Mouse (Mus musculus): ENCODE data around the gene Olfr804. TPM values are rescaled to one million over a fixed set of nuclear protein-coding genes. Genes with fewer than 3 reads are reported as not detected.

The Olfr804 gene
- not detected for total RNA-seq (2021)

- DNase-seq = no peak
Measured at GRCm38 (mm10) chr10:129702910-129703309, at the start of gene Olfr804. Gene Olfr804, plus strand, starts transcription at chr10:129703210.

- DNase-seq = no peak
Measured at GRCm38 (mm10) chr10:129657394-129657793, 45.6 kb upstream of the Olfr804 start, which contains the start of gene Olfr800. Gene Olfr800, plus strand, starts transcription at chr10:129657694.

- no peak for DNase-seq
Measured at GRCm38 (mm10) chr10:129673765-129674164, 29.2 kb upstream of the Olfr804 start, which contains the start of gene Olfr801. Gene Olfr801, minus strand, starts transcription at chr10:129673865.

- DNase-seq = no peak
Measured at GRCm38 (mm10) chr10:129688069-129688468, 14.9 kb upstream of the Olfr804 start, which contains the start of gene Olfr802. Gene Olfr802, minus strand, starts transcription at chr10:129688169.

GRCm38 (mm10) chr10:129694186-129694585, 8.8 kb upstream of the Olfr804 start, which contains the start of gene Olfr803:
Gene Olfr803, minus strand, starts transcription at chr10:129694286.
- DNase-seq = no peak

- DNase-seq = no peak
Measured at GRCm38 (mm10) chr10:129729275-129729674, 26.3 kb downstream of the Olfr804 start, which contains the start of gene Olfr805. Gene Olfr805, minus strand, starts transcription at chr10:129729375.

- DNase-seq = no peak
Measured at GRCm38 (mm10) chr10:129741821-129742220, 38.8 kb downstream of the Olfr804 start, which contains the start of gene Olfr806. Gene Olfr806, minus strand, starts transcription at chr10:129741921.

GRCm38 (mm10) chr10:129757693-129758092, 54.7 kb downstream of the Olfr804 start, which contains the start of gene Olfr807:
Gene Olfr807, minus strand, starts transcription at chr10:129757793.
- no peak for DNase-seq

Small RNA genes lying within 50 kb of the gene (microRNA-seq; reads per million reads assigned to microRNA genes)
- 0 reads per million in 2 experiments for gene Gm24485

Other genes starting within 250 kb of the Olfr804 start
- gene Olfr787, start 241.3 kb upstream of the Olfr804 start, total RNA-seq (2021) = not detected
- not detected for gene Olfr788, start 232.2 kb upstream of the Olfr804 start, total RNA-seq (2021)
- not detected for gene Olfr789, start 218.5 kb upstream of the Olfr804 start, total RNA-seq (2021)
- gene Olfr790, start 204.7 kb upstream of the Olfr804 start, total RNA-seq (2021) = not detected
- gene Olfr791, start 181.4 kb upstream of the Olfr804 start, total RNA-seq (2021) = not detected
- gene Olfr792, start 164.0 kb upstream of the Olfr804 start, total RNA-seq (2021) = not detected
- not detected for gene Olfr794, start 135.6 kb upstream of the Olfr804 start, total RNA-seq (2021)
- gene Olfr796, start 90.6 kb upstream of the Olfr804 start, total RNA-seq (2021) = not detected
- gene Olfr798, start 75.3 kb upstream of the Olfr804 start, total RNA-seq (2021) = not detected
- not detected for gene Olfr799, start 65.7 kb upstream of the Olfr804 start, total RNA-seq (2021)
- gene Olfr800, start 45.5 kb upstream of the Olfr804 start, total RNA-seq (2021) = not detected
- not detected for gene Olfr801, start 29.3 kb upstream of the Olfr804 start, total RNA-seq (2021)
- gene Olfr802, start 15.0 kb upstream of the Olfr804 start, total RNA-seq (2021) = under 1 TPM in 1 of 2 experiments, not detected in 1; 0.05 TPM
- not detected for gene Olfr803, start 8.9 kb upstream of the Olfr804 start, total RNA-seq (2021)
- gene Olfr805, start 26.2 kb downstream of the Olfr804 start, total RNA-seq (2021) = not detected
- gene Olfr806, start 38.7 kb downstream of the Olfr804 start, total RNA-seq (2021) = not detected
- gene Olfr807, start 54.6 kb downstream of the Olfr804 start, total RNA-seq (2021) = not detected
- not detected for gene Olfr808, start 62.3 kb downstream of the Olfr804 start, total RNA-seq (2021)
- gene Olfr809, start 71.4 kb downstream of the Olfr804 start, total RNA-seq (2021) = not detected
- gene Olfr810, start 91.7 kb downstream of the Olfr804 start, total RNA-seq (2021) = not detected
- not detected for gene Olfr811, start 101.2 kb downstream of the Olfr804 start, total RNA-seq (2021)
- not detected for gene Olfr812, start 142.9 kb downstream of the Olfr804 start, total RNA-seq (2021)
- gene Olfr813, start 152.2 kb downstream of the Olfr804 start, total RNA-seq (2021) = not detected
- gene Olfr814, start 176.6 kb downstream of the Olfr804 start, total RNA-seq (2021) = not detected
- not detected for gene Olfr815, start 202.7 kb downstream of the Olfr804 start, total RNA-seq (2021)
- gene Olfr816, start 212.4 kb downstream of the Olfr804 start, total RNA-seq (2021) = not detected
- not detected for gene Olfr818, start 245.9 kb downstream of the Olfr804 start, total RNA-seq (2021)